Mouse (Mus musculus) cortical plate, adult 2 months (tissue): ENCODE measurements around the gene D5Ertd579e. TPM values are rescaled to one million over a fixed set of nuclear protein-coding genes. Genes with fewer than 3 reads are reported as not detected.

Source experiments
- H3K27ac ChIP-seq: fragments of 200-500 bp; 2 replicates; pipeline ENCODE4 v1.5.1; 2012; ENCODE audit warnings: low read length, control low read depth, inconsistent platforms; ENCODE audit not compliant: insufficient read depth
- H3K4me1 ChIP-seq: fragments of 200-500 bp; 2 replicates; pipeline ENCODE4 v1.6.1; 2011; ENCODE audit warnings: low read length; ENCODE audit not compliant: control insufficient read depth, insufficient read depth
- H3K4me3 ChIP-seq: fragments of 200-500 bp; 2 replicates; pipeline ENCODE4 v1.5.1; 2011; ENCODE audit warnings: mild to moderate bottlenecking, low read length, control low read depth; ENCODE audit not compliant: insufficient read depth
- CTCF ChIP-seq: fragments of 200-500 bp; IDR thresholded peaks from 2 replicates; pipeline ENCODE4 v1.5.1; 2011; ENCODE audit warnings: mild to moderate bottlenecking, control low read depth, low read length; ENCODE audit not compliant: insufficient read depth; ENCODE audit errors: extremely low read depth
- POLR2A ChIP-seq: fragments of 200-500 bp; IDR thresholded peaks from 2 replicates; pipeline ENCODE4 v1.6.1; 2011; ENCODE audit warnings: mild to moderate bottlenecking, low read length, control low read depth; ENCODE audit not compliant: insufficient read depth; ENCODE audit errors: extremely low read depth
- polyA plus RNA-seq: library from polyadenylated mRNA; depleted of rRNA; stranded (reverse); fragments of >200 nt; gene quantifications from 2 replicates; pipeline ENCODE4 v1.2.3, GENCODE M21; 2012

The D5Ertd579e gene
- polyA plus RNA-seq, 1 experiment = 50.8 TPM

- Histone ChIP-seq H3K27ac (no peak overlapping the region), H3K4me3 (no peak overlapping the region), H3K4me1 (no peaks in the 10 kb centered on the region)
- TF ChIP-seq CTCF = no peak
- TF ChIP-seq POLR2A = no peak
Observed at GRCm38 (mm10) chr5:36722415-36722856, 26.6 kb upstream of the D5Ertd579e start.

- Histone ChIP-seq H3K27ac (no peak overlapping the region), H3K4me3 (no peak overlapping the region), H3K4me1 (no peaks in the 10 kb centered on the region)
- TF ChIP-seq CTCF = no peak
- TF ChIP-seq POLR2A = no peak
Observed at GRCm38 (mm10) chr5:36720710-36721375, 25.0 kb upstream of the D5Ertd579e start.

GRCm38 (mm10) chr5:36720219-36720618, 24.4 kb upstream of the D5Ertd579e start:
- Histone ChIP-seq H3K4me1 (no peaks in the 10 kb centered on the region), H3K4me3 (no peak overlapping the region), H3K27ac (no peak overlapping the region)
- TF ChIP-seq POLR2A = no peak
- no peak for TF ChIP-seq CTCF

GRCm38 (mm10) chr5:36719601-36720000, 23.8 kb upstream of the D5Ertd579e start:
- no peak for TF ChIP-seq POLR2A
- TF ChIP-seq CTCF = no peak
- H3K27ac ChIP-seq = no peak overlapping the region
- H3K4me1 ChIP-seq = no peaks in the 10 kb centered on the region
- H3K4me3 ChIP-seq = no peak overlapping the region

GRCm38 (mm10) chr5:36719135-36719534, 23.3 kb upstream of the D5Ertd579e start:
- TF ChIP-seq CTCF (no peak), POLR2A (no peak)
- no peaks in the 10 kb centered on the region for H3K4me1 ChIP-seq
- H3K27ac ChIP-seq = no peak overlapping the region
- no peak overlapping the region for H3K4me3 ChIP-seq

- Histone ChIP-seq H3K4me1 (no peaks in the 10 kb centered on the region), H3K27ac (no peak overlapping the region), H3K4me3 (no peak overlapping the region)
- TF ChIP-seq CTCF = no peak
- no peak for TF ChIP-seq POLR2A
Observed at GRCm38 (mm10) chr5:36717889-36718288, 22.1 kb upstream of the D5Ertd579e start.

- no peak overlapping the region for H3K27ac ChIP-seq
- H3K4me1 ChIP-seq = no peaks in the 10 kb centered on the region
- no peak overlapping the region for H3K4me3 ChIP-seq
- no peak for TF ChIP-seq CTCF
- no peak for TF ChIP-seq POLR2A
Observed at GRCm38 (mm10) chr5:36716816-36717215, 21.0 kb upstream of the D5Ertd579e start.

GRCm38 (mm10) chr5:36714832-36715231, 19.0 kb upstream of the D5Ertd579e start:
- Histone ChIP-seq H3K4me1 (no peaks in the 10 kb centered on the region), H3K4me3 (no peak overlapping the region), H3K27ac (no peak overlapping the region)
- TF ChIP-seq POLR2A (no peak), CTCF (no peak)

- Histone ChIP-seq H3K4me3 (no peak overlapping the region), H3K27ac (no peak overlapping the region), H3K4me1 (no peaks in the 10 kb centered on the region)
- no peak for TF ChIP-seq CTCF
- TF ChIP-seq POLR2A = no peak
Observed at GRCm38 (mm10) chr5:36713693-36714092, 17.9 kb upstream of the D5Ertd579e start.

- TF ChIP-seq POLR2A = no peak
- H3K4me1 ChIP-seq = no peaks in the 10 kb centered on the region
- no peak overlapping the region for H3K4me3 ChIP-seq
- no peak overlapping the region for H3K27ac ChIP-seq
Observed at GRCm38 (mm10) chr5:36712553-36713534, 17.0 kb upstream of the D5Ertd579e start.
